Mouse (Mus musculus) left cerebral cortex, adult 9 months (tissue): ENCODE results near the gene Fbxo22.
A peak's percentile ranks its signal among the peaks of the same experiment; 100 is the strongest.
"Not testable (repeated sequence)": the region's sequence is repeated elsewhere in the genome, so short reads cannot be mapped to it uniquely, and the experiment has no call there.

Source experiments
- DNase-seq, 2 experiments: peaks; one replicate each; pipeline ENCODE4 v3.0.0; 2022; ENCODE audit warnings: low spot score in 2 of 2

Gene Fbxo22

DNA sequence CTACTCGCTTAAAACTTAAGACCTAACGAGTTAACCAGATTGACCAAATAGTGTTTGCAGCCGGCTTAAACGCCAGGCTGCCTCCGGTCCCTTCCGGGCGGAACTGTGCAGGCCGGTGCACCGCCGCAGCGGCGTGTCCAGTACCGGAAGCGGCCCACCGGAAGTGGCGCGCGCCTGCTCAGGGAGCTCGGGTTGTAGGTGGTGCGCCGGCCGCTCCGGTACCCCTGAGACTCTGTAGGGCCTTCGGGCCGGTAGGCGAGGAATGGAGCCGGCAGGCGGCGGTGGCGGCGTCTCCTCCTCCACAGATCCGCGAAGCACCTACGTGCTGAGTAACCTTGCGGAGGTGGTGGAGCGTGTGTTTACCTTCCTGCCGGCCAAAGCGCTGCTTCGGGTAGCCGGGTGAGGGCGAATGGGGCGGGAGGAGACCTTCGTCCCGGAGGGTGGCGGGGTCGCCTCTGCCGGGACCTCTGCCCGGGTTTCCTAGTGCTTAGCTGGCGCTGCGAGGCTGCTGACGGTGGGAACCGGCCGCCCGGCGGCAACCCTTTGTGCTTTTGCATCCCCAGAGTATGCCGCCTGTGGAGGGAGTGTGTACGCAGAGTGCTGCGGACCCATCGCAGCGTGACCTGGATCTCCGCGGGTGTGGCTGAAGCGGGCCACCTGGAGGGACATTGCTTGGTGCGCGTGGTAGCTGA, at the start of gene Fbxo22:
TSS of gene Fbxo22 (plus strand) at position 136 of the 692 bp plus-strand sequence.
- peak in 1 of 2 experiments; percentile 72 for DNase-seq

DNA sequence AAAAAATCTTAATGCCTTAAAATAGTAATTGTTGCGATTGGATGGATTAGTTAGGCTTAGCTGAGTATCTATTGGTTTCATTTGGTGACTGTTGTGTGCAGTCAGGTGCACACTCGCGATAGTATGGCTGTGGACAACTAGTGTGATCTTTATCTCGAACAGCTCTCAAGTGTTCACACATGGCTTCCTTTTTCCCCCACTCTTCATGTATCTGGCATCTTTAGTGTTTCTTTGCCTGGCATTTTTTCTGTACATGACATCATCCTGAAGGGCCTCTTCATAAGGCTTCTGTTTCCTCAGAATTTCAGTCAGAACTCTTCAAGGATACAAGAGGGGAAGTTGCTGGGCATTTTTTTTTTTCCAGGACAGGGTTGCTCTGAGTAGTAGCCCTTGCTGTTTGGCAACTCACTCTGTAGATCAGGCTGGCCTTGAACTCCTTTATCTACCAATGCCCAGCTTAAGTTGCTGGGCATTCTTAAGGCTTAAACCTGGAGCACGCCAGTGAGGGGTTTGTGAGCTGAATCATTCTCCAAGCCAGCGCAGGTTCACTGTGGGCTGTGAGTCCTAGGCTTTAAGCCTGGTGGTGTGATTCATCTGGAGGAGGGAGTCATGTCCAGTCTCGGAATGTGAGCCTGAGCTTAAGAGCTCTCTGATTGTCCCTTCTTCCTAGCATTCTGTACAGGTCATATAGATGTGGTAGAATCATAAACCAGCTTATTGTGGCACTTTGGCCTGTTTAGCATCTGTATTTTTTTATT, 37.9 kb upstream of the Fbxo22 start:
- DNase-seq = no peak

DNA sequence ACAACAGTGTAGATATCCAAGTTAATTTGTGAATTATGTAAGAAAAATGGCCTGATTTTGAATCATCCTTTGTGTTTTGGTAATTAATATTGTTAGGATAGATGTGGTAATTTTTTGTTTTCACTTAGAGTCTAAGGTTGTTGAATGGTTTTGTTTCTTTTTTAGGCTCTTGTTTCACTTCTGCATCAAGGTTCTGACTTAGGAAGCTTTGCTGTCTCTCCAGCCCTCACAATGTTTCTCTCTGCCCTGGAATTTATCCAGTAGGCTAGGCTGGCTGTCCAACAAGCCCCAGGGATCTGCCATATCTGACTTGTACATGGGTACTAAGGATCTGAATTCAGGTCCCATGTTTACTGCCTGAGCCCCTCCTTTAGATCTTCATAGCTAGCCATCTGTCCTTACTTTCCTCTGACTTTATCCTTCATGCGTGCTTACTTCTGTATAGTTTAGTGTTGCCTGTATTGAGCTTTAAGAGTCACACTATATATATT, 36.5 kb upstream of the Fbxo22 start:
- DNase-seq = no peak

DNA sequence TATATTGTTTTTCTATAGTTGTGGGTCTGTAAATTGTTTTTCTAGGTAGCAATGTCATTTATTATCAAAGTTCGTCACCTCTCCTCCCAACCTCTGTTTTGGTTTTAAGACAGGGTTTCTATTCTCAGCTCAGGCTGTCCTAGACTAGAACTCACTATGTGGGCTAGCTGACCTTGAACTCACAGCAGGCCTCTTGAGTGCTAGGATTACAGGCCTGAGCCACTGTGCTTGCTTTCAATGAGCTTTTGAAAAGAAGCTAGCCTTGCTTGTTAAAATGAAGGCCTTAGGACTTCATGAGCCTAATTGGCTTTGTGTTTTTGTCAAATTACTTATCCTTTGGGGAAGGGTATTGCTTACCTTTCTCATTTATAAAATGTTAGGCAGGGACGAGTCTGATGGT, 34.5 kb upstream of the Fbxo22 start:
- DNase-seq = no peak

DNA sequence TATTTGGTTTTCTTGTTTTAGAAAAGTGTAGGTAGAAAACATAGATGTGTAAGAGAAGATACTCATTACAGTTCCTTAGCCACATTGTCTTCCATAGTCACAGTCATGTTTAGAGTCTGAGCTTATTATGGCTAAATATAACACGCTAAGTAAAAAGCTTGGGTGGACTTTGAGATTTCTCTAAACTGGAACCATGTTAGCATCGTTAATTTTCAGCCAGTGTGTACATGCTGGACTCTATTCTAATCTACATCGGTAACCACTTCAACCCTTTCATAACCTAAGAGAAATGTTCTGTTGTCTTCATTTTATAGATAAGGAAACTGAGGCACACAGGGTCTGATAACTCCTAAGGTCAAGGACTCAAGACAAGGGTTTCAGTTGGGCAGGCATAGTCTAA, 12.8 kb upstream of the Fbxo22 start:
- DNase-seq = no peak

DNA sequence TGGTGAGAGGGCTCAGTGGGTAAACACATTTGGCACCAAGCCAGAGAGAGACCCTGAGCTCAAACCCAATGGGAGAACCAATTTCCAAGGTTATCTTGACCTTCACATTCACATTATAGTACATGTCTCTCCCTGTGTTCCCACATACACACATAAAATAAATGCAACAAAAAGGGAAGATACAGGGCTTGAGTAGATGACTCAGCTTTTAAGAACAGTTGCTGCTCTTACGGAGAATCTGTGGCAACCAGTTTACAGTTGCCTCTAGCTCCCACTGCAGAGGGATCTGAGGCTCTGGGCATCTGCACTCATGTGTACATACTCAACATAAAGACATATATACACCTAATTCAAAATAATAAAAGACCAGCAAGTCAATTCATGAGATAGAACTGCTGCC, 10.5 kb upstream of the Fbxo22 start:
- no peak for DNase-seq

DNA sequence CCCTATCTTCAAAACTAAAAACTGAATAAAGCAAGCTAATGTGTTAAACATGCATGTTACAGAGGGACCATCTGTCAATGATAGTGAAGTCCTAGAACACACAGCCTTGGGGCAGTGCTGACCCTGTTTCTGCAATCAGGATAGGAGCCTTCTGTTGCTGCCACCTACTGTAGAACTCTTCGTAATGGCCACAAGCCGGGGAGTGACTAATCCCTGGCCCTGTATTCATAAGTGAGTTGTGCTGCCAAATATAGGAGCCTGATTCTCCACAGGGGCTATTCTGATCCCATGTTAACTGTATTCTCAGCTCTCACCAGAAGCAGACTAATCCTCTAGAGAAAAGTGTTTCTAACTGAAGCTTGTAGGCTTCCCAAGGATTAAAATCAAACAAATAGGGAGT, 9.4 kb upstream of the Fbxo22 start:
- DNase-seq = peak; percentile 31 to 40

DNA sequence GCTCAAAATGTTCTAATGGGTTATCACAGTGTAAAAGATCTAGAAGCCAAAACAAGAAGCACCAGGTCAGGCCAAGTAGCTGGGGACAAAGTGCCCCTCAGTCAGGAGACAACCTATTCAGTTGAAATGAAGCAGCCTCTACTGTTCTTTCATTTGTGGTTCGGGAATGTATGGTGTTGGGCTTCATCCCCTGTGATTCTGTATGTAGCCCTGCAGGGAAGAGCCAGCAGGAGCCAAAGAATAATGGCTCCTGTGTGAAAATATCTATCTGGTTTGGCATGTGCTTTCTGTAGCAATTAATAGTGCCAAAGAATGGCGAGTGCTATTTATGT, 301 bp upstream of the Fbxo22 start:
- no peak for DNase-seq

DNA sequence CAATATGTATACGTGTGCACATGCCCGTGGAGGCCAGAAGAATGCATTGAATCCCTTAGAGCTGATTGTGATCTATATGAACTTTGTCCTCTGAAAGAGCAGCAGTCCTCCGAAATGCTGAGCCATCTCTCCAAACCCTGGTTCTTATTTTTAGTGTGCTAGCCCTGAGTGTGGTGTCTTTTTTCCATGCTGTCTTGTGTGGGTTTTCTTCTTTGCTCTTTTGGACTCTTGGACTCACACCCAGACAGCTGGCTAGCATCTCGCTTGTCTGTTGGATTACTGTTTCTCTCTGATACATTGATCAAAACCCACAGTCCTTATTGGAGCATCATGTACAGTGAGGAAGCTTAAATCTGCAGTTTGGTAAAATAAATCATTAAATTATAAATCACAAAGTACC, 2.9 kb downstream of the Fbxo22 start:
- DNase-seq = no peak

DNA sequence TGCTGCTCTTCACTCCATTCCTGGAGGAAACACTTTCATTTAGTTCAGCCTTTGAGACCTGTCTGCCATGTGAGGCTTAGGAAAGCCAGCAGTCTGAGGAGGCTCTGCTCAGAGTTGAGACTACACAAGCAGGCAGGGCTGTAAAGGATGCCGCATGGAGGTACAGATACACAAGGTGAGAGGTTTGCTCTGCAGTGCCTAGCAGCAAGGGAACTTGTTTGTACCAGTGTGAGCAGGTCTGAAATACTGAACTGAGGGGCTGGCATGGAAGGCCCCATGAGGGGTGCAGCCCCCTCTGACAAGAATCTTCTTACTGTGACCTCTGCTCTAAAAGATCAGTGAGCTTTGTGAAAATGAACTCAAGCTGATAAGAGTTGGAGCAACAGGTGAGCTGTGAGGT, 4.7 kb downstream of the Fbxo22 start:
- DNase-seq = no peak

DNA sequence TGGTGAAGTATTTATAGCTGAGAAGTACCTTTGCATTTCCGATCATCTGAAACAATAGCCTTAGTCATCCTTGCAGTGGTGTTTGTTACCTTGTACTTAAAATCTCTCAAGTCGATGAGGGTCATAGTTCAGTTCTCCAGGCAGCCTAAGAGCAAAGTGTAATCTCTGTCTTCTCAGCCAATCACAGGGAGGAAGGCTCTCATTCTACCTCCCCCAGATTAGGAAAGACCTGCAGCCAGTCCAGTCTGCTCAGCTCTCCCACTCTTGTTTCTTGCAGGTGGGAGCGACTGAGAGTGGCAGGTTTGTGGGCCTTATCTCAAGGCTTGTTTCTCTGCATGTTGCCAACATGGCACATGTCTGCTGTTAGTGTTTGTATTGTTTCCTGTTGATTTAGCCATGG, 6.3 kb downstream of the Fbxo22 start:
- no peak for DNase-seq

DNA sequence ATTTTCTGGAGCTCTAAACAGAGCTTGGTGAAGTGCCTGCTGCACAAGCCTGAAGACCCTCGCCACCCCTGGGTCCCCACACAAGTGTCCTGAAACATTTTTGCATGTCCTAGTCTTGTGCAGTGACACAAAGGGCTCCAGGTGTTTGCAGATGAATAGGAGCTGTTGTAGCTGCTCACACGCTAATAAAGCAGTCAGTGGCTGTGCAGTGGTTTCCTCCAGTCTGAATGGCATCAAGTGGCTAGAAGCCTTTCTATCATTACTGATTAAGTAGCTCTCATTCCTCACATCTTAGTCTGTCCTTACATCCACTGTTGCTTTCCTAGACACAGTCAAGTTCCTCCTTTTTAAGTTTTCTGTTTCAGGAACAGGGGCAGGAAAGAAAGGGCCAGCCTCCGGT, 6.9 kb downstream of the Fbxo22 start:
- no peak for DNase-seq

DNA sequence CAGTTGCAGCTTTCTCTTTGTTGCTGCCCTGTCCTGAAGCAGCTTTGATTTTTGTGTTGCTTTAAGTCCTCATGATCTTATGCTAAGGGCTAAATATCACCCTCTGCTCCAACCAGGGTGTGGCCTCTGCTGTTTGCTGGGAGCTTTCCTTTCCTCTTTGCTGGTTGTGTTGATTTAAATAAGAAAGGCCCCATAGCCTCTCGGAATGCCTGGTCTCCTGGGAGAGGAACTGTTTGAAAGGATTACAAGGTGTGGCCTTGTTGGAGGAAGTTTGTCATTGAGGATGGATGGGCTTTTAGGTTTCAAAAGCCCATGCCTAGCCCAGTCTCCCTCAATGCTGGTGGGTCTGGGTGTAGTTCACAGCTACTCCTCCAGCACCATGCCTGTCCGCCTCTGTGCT, 7.4 kb downstream of the Fbxo22 start:
- no peak for DNase-seq

DNA sequence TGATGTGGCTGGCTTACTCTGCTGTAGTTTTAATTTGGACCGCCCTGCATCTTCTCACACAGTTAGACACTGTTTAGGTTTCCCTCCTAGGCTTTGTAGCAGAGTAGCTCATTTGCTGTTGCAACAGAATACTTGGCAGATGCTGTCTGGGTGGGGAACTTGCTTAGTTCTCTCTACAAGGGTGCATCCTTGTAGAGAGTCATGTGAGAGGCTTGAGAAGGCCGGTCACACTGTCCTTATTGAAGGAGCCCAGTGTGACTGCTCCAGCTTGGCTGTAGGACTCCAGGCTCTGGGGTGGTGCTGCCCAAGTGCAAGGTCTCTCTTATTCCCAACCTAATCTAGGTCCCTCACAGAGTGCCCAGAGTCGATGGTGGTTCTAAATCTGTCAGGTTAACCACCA, 8.7 kb downstream of the Fbxo22 start:
- no peak for DNase-seq

DNA sequence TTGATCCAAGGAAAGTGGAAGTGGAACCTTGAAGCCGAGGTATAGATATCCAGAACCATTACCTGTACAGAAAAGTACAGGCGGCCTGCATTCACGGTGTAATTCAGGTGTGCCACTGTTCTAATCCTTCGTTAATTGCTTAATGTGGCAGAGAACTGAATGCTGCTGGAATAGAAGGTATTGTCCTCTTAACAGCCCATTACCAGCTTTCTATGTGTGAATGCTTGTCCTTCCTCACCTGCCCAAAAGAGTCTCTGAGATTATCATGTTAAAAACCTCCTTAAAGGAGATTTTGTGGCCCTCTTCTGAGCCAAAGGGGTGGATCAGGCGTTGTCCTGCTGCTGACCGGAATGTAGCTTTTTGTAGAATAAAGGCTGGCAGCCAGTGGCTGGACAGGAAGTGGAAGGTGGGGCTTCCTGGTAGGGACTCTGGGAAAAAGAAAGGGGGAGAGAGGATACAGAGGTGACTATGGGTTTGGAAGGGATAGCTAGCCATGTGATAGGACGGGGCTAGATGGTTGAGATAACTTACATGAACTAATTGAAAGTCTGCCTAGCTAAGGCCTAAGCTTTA, 16.5 kb downstream of the Fbxo22 start:
- DNase-seq = no peak

DNA sequence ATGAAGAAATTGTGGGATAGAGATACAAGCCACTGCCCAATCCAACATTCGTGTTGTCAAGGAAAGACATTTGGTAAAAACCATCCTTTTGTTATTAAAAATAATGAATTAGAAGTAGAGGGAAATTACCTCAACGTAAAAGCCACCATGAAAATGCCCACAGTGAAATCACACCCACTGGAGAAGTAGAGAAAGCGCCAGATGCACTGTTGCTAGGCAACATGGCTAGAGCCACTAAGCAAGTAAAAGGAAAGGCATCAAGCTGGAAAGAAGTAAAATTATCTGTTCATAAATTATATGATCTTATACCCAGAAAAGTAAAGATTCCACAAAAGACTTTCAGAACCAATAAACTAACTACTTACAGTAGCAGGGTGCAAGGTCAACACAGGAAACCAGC, 17.5 kb downstream of the Fbxo22 start:
- peak in 1 of 2 experiments; percentile 56 for DNase-seq

DNA sequence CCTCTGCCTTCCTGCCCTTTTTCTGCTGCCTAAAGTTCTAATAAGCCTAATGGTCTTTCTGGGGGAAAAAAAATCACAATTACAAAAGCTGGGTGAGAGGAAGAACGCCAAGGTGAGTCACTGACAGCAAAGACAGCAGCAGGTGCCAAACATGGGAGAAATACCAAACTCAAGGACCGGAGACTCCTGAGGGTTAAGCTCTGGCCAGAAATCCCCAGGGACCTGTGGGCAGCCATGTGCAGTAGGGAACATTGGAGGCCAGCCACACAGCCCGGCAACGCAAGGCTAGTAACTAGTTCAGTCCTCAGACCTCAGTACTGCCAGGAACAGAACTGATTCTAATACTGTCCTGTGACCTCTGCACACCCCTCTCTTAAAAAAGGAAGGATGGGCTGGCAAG, 19.4 kb downstream of the Fbxo22 start:
- no peak for DNase-seq

DNA sequence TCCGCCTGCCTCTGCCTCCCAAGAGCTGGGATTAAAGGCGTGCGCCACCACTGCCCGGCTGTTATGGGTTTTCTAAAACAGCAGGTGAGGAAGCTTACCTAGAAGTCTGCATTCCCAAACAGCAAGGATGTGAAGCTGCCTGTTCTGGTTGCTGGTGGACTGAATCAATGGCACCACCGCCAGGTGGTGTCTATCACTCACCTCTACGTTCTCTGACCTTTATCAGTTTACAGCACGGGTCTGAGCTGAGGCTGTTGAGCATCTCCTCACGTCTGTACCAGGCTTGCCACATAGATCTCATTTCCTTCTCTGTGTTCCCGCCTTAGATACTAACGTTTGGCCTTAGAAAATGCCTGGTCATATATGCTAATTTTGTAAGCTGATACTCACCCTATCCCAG, 20.3 kb downstream of the Fbxo22 start:
- no peak for DNase-seq

DNA sequence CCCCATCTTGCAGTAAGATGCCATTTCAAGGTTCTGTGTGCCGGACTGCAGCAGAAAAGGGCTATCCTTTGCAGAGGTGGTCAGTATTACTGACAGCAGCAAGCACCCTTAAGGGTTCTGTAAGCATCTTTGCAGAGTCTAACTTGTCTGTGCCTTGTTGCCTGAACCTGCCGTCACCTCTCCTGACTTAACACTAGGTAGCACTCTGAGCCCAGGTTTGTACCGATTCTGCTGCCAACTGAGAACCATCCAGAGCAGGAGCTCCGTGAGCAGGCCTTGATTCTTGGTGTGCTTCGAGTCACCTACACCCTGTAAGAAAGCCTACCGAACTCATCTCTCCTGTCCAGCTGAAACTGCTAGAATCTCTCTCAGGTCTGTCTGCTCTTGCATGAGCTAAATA, 22.8 kb downstream of the Fbxo22 start:
- no peak for DNase-seq

DNA sequence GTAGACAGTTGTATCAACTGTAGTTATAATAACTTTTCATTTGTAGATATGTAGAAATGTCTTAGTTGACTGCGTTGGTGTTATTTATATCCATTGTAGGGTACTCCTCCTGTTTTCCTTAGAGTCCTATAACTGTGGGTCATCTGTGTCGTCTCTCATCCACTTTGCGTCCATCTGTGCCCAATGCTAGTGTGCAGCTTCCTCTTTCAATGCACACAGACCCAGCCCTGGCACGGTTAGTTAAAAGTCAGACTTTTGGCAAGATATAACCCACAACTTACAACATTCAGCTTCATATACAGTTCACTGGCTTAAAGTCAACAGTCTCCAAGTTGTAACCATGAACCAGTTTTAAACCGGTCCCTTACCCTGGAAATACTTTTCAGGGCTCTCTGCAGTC, 23.4 kb downstream of the Fbxo22 start:
- DNase-seq = no peak

DNA sequence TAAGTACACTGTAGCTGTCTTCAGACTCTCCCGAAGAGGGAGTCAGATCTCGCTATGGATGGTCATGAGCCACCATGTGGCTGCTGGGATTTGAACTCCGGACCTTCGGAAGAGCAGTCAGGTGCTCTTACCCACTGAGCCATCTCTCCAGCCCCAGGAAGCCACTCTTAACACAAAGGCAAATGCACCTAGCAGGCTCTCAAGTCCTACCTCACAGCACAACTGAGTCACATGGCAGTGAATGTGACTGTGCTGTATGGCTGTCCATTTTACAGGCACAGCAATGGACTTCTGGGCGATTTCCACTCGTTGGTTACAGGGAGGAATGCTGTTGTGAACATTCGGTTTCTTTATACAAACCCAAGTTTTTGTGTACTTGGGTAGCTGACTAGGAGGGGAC, 23.9 kb downstream of the Fbxo22 start:
- no peak for DNase-seq

DNA sequence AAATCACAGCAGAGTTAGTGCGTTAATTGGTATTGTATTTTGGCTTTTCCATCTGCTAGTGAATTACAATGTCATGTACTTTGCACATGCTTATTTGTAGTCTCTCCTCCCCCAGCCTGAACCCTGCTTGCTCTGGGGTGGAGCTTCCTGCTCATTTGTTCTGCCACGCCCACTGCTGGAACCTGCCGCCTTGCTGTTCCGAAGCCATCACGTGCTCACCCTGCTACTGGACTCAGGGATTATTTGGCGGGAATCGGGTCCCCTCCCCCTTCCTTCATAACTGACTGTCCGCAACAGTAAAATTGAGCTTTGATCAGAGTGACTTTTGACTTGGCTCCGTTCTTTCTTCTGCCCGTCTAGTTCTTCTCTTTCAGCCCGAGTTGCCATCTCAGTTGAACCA, 24.4 kb downstream of the Fbxo22 start:
- DNase-seq = not testable (repeated sequence)
